Mouse (Mus musculus) cerebellum, adult 11 months (tissue): ENCODE results near the gene Olfr1163.
"Not testable (repeated sequence)": the region's sequence is repeated elsewhere in the genome, so short reads cannot be mapped to it uniquely, and the experiment has no call there.

ENCODE experiments used
- DNase-seq: peaks from one replicate; pipeline ENCODE4 v3.0.0; 2022

The Olfr1163 gene

DNA sequence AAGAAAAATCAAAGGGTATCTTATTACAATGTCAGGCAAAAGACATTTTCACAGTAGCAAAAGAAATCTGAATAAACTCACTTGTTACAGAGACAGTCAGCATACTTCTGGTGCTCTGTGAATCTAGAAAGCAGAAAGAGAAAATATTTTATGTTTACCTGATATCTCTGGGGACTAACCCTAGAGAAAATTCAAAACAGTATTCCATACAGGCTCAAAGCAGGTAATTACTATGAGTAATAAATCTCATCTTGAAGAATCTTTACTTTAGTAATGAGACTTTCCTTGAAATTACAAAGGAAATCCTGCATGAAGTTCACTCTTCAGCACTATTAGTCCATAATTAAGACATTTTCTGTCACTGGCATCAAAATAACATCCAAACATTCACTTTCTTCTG is at the start of gene Olfr1163:
Olfr1163 (minus strand) TSS at position 101 of the 400 bp plus-strand sequence.
- DNase-seq, result no peak

DNA sequence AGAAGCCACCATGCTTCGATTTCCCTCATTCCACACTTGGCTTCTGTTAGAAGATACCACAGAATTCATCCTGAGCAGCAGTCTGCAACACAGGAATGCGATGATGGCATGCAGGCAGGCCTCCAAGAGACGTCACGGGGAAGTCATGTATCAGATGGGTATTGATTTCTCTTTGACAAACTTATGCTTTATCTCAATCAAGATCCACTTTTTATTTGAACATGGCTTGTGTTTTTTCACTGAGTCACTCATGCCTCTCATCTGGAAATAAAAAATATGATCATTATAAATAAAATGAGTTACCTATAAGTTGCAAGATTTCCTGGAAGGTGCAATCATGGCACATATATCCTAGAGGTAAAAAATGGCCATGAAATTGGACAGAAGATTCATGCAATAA is 22.2 kb upstream of the Olfr1163 start, which contains the start of gene Olfr1164:
Olfr1164 (minus strand) TSS at position 101 of the 400 bp plus-strand sequence.
- no peak for DNase-seq

GRCm38 (mm10) chr2:88063587-88063986 is 8.0 kb downstream of the Olfr1163 start:
- no peak for DNase-seq

- no peak for DNase-seq
Observed at GRCm38 (mm10) chr2:88051029-88051428, 20.6 kb downstream of the Olfr1163 start, which contains the start of gene Olfr1162. Olfr1162 (minus strand) TSS chr2:88051129.

- no peak for DNase-seq
Observed at GRCm38 (mm10) chr2:88037599-88037998, 34.0 kb downstream of the Olfr1163 start, which contains the start of gene Olfr73. Olfr73 (minus strand) TSS chr2:88037699.

GRCm38 (mm10) chr2:88022474-88022873 is 49.2 kb downstream of the Olfr1163 start, which contains the start of gene Olfr1161:
Olfr1161 (plus strand) TSS chr2:88022774.
- not testable (repeated sequence) for DNase-seq
